Mouse (Mus musculus) C2C12 (cell line): ENCODE results near the gene Ccdc12.

Experiments
- CTCF ChIP-seq: IDR thresholded peaks from one replicate; pipeline ENCODE4 v1.5.1; 2011; ENCODE audit not compliant: control insufficient read depth, insufficient read depth, insufficient read length
- FOSL1 ChIP-seq: IDR thresholded peaks from one replicate; pipeline ENCODE4 v1.8.0; 2011; ENCODE audit warnings: mild to moderate bottlenecking, low read length; ENCODE audit not compliant: poor library complexity, insufficient read depth, severe bottlenecking
- MAX ChIP-seq: IDR thresholded peaks from one replicate; pipeline ENCODE4 v1.6.1; 2011; ENCODE audit warnings: mild to moderate bottlenecking, control low read depth
- USF1 ChIP-seq: IDR thresholded peaks from one replicate; pipeline ENCODE4 v1.6.1; 2011; ENCODE audit warnings: low read depth, mild to moderate bottlenecking, control low read depth, moderate library complexity

DNA sequence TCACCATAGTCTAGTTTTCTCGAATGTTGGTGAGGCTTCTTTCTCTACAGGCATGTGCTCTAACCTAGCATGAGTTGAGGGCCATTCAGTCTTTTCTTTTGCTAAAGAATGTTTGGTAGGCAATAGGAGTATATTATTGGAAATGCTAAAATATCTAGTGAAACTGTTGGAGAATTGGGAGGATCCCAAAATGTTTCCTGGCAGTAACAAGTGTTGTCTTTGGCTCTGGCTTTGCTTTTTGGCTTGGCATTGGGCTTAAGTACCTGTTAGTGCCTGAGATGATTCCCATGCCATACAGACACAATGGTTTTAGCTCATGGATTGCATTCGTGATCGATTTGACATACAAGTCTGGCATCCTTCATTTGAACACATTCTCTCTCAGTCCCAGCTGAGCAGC is 44.8 kb upstream of the Ccdc12 start:
- no peak for TF ChIP-seq CTCF
- TF ChIP-seq FOSL1, result no peak
- no peak for TF ChIP-seq MAX
- no peak for TF ChIP-seq USF1
